Mouse (Mus musculus) hindbrain, embryonic 10.5 days (tissue): Measurements from ENCODE around the gene Tmem222. TPM values are rescaled to one million over a fixed set of nuclear protein-coding genes. Genes with fewer than 3 reads are reported as not detected.
A peak's percentile ranks its signal among the peaks of the same experiment; 100 is the strongest.

Source experiments
- DNase-seq: peaks from one replicate; pipeline ENCODE4 v3.0.0-alpha.2; 2017; ENCODE audit warnings: low spot score
- H3K27ac ChIP-seq: fragments of 300-500 bp; sonication (generic); 2 replicates; pipeline ENCODE4 v1.5.1; 2016; ENCODE audit warnings: mild to moderate bottlenecking, moderate library complexity
- H3K27me3 ChIP-seq: fragments of 300-500 bp; sonication (generic); 2 replicates; pipeline ENCODE4 v1.6.1; 2016; ENCODE audit warnings: mild to moderate bottlenecking; ENCODE audit not compliant: poor library complexity, insufficient read depth, severe bottlenecking
- H3K36me3 ChIP-seq: fragments of 300-500 bp; sonication (generic); 2 replicates; pipeline ENCODE4 v1.6.1; 2016; ENCODE audit warnings: mild to moderate bottlenecking, moderate library complexity
- H3K4me1 ChIP-seq: fragments of 300-500 bp; sonication (generic); replicated peaks from 2 replicates; pipeline ENCODE4 v1.6.1; 2016; ENCODE audit warnings: mild to moderate bottlenecking
- H3K4me3 ChIP-seq: fragments of 300-500 bp; sonication (generic); 2 replicates; pipeline ENCODE4 v1.5.1; 2016; ENCODE audit warnings: mild to moderate bottlenecking, moderate library complexity
- H3K9me3 ChIP-seq: fragments of 300-500 bp; sonication (generic); 2 replicates; pipeline ENCODE4 v1.6.1; 2016; ENCODE audit warnings: mild to moderate bottlenecking, moderate library complexity
- WGBS: fragments of 180-500 bp; shearing (Covaris S2); methylation state at CpG from one replicate; pipeline ENCODE4 v1.1.7; 2016; 5-methylcytosine and 5-hydroxymethylcytosine counted together
- polyA plus RNA-seq: library from polyadenylated mRNA; unstranded; fragments of >200 nt; fragmentation: Nextera tagmentation; extraction: Ambion mirVana; gene quantifications from 2 replicates; pipeline ENCODE4 v1.2.1, GENCODE M21; 2016

Gene Tmem222
- polyA plus RNA-seq, 1 experiment from 2014 or later = 87.8 TPM

DNA sequence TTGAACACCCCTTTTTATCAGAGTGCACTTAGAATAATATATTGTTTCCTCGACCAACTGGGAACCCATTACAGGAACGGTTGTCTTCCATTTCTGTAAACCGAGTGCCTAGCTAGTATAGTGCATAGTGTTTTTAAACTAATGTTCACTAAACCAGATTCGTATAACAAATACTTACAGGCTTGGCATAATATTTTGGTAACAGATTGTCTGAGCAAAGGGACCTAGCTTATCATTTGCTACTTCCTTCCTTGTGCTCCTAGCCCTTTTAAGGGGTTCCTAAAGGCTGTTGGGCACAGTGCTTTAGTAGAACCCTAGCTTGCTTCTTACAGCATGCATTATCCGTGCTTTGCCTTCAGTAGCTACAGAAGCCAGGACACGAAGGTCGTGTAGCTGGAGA lies 3.9 kb upstream of the Tmem222 start:
- H3K36me3 ChIP-seq = no peaks in the 10 kb centered on the region
- DNase-seq = no peak
- peak overlapping the region; percentile 82 for H3K27ac ChIP-seq
- no peak overlapping the region for H3K4me3 ChIP-seq
- 47% methylated on average over 7 of the region's 7 CpGs for WGBS
- H3K27me3 ChIP-seq = no peaks in the 10 kb centered on the region
- H3K9me3 ChIP-seq = no peaks in the 10 kb centered on the region
- peaks cover 39% of the 10 kb centered on the region for H3K4me1 ChIP-seq

DNA sequence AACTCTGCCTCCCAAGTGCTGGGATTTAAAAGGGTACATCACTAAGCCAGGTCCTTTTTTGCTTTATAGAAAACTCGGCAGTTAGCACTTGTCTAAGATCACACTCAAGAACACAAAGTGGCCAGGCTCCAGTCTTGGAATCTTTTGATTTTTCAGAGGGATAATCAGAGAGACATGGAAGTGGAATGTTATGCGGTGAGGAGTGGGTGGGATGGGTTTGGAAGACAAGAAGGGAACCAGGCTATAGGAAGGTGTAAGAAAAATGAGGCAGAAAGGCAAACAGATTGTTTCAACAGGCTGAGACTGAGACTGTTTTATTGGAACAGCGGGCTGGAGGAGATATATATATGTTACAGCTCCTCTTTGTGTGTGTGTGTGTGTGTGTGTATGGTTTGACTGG lies 890 bp upstream of the Tmem222 start:
- peaks cover 23% of the 10 kb centered on the region for H3K36me3 ChIP-seq
- 89% methylated on average over 3 of the region's 3 CpGs for WGBS
- peak overlapping the region; percentile 93 for H3K27ac ChIP-seq
- peak overlapping the region; percentile 90 for H3K4me3 ChIP-seq
- peaks cover 46% of the 10 kb centered on the region for H3K4me1 ChIP-seq
- H3K27me3 ChIP-seq = no peaks in the 10 kb centered on the region
- DNase-seq = no peak
- H3K9me3 ChIP-seq = no peaks in the 10 kb centered on the region

DNA sequence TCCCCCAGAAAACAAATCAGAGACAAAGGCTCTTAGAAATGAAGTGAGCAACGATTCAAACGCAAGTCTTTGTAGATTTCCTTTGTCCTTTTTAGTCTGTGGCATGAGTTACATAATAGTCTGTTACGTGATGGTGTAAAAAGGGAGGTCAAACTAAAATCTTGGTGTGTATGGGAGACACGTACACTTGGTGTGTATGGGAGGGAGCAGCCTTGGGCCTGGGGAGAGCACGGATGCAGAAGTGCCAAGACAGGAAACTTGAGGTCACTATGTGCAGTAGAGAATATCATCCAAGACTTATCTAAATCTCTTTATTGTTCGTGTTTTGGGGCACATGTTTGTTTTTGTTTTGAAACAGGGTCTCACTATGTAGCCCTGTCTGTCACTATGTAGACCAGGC lies 475 bp upstream of the Tmem222 start:
- H3K9me3 ChIP-seq = no peaks in the 10 kb centered on the region
- H3K27ac ChIP-seq = peak overlapping the region; percentile 93
- peaks cover 27% of the 10 kb centered on the region for H3K36me3 ChIP-seq
- DNase-seq = no peak
- WGBS = 34% methylated on average over 6 of the region's 6 CpGs
- peaks cover 44% of the 10 kb centered on the region for H3K4me1 ChIP-seq
- H3K27me3 ChIP-seq = no peaks in the 10 kb centered on the region
- peak overlapping the region; percentile 90 for H3K4me3 ChIP-seq

DNA sequence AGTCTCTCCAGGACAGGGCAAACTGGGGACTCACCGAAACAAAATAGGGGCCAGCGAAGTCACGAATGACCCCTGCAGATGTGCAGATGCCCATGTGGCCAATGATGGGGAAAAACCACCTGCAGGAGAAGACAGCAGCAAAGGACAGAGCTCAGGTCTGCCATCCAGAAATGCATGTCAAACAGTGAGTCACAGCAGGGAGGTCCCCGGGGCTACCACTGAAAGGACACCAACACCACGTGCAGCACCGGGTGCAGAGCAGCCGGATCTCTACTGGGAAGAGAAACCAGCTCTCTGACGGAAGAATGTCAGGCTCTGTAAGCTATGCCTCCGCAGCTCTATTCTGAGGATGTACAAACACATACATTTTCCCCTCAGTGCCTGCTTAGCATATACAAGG lies 6.7 kb downstream of the Tmem222 start:
- Histone ChIP-seq H3K4me3 (no peak overlapping the region), H3K36me3 (peaks cover 80% of the 10 kb centered on the region), H3K9me3 (no peaks in the 10 kb centered on the region), H3K27ac (no peak overlapping the region), H3K4me1 (peaks cover 6% of the 10 kb centered on the region), H3K27me3 (no peaks in the 10 kb centered on the region)
- WGBS = 89% methylated on average over 9 of the region's 9 CpGs
- no peak for DNase-seq

DNA sequence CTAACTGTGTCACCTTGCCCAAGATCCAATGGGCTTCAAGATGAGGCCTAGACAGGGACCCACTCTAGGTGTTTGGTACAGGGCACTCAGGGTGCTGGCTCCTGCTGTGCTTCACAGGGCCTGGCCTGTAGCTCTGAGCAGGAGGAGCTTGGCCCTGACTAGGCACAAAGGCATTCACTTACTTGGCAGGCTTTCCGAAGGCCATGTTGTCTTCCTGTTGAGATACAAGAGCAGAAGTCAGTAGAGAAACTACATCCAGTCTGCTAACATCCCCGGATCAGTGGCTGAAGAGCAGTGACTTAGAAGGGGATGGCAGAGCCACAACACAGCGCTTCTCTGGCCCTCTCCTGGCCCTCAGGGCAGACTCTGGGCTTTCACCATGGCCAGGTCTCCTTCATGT lies 8.0 kb downstream of the Tmem222 start:
- H3K36me3 ChIP-seq = peaks cover 81% of the 10 kb centered on the region
- no peak for DNase-seq
- H3K4me1 ChIP-seq = no peaks in the 10 kb centered on the region
- H3K27ac ChIP-seq = no peak overlapping the region
- H3K27me3 ChIP-seq = no peaks in the 10 kb centered on the region
- H3K9me3 ChIP-seq = peaks cover 2% of the 10 kb centered on the region; the same call in 1 of the 2 replicates
- WGBS = 96% methylated on average over 3 of the region's 3 CpGs
- H3K4me3 ChIP-seq = no peak overlapping the region

DNA sequence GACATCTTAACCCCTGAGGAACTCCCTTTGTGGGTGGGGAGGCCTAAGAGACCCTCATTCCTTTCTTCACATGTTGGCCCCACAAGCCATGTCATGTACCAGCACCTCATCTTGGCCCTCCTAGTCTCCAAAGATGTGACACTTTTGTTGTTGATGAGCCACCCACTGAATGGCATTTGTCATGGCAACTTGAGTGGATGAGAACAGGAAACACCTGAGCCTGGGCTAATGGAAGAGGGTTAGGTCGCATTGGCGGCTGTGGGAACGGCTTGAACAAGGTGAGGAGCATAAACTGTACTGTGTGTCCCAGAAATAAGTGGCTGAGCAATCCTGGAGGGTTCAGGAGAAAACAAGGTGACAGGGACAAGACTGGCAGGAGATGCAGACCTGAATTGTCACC lies 8.7 kb downstream of the Tmem222 start:
- H3K4me1 ChIP-seq = no peaks in the 10 kb centered on the region
- H3K4me3 ChIP-seq = no peak overlapping the region
- peaks cover 9% of the 10 kb centered on the region; the same call in 1 of the 2 replicates for H3K9me3 ChIP-seq
- WGBS = 92% methylated on average over 3 of the region's 3 CpGs
- H3K27me3 ChIP-seq = no peaks in the 10 kb centered on the region
- no peak for DNase-seq
- peaks cover 81% of the 10 kb centered on the region for H3K36me3 ChIP-seq
- no peak overlapping the region for H3K27ac ChIP-seq

DNA sequence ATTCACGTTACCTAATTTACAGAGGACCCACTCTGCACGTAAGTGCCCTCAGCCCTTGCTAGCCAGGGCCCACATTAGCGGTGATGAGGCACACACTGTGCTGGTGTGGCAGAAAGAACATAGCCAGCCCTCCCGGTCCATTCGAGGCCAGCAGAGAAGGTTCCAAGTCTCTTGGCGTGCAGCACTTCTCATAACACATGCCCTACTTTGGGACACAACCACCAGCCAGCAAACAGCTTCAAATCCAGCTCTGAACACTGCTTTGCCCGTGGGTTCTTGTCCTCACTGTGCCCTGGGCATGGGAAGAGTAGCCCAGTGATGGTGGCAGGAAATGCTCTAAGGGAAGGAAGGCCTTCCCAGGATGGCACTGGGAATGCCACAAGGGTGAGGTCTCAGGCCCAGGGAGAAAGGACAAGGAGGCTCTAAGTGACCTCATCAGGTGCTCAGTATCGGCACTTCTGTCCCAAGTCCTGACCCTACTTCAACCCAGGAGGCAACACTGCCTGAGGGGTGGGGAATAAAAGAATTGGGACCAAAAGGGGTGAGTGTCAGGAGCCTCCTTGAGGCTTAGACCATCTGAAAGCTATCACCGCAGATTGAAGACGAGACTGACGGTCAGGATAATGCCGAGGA lies 11.2 kb downstream of the Tmem222 start:
- peaks cover 11% of the 10 kb centered on the region for H3K4me1 ChIP-seq
- H3K4me3 ChIP-seq = no peak overlapping the region
- H3K27me3 ChIP-seq = no peaks in the 10 kb centered on the region
- DNase-seq = no peak
- H3K36me3 ChIP-seq = peaks cover 83% of the 10 kb centered on the region
- H3K9me3 ChIP-seq = peaks cover 15% of the 10 kb centered on the region; the same call in 1 of the 2 replicates
- no peak overlapping the region for H3K27ac ChIP-seq
- whole genome bisulfite sequencing = 93% methylated on average over 12 of the region's 12 CpGs

DNA sequence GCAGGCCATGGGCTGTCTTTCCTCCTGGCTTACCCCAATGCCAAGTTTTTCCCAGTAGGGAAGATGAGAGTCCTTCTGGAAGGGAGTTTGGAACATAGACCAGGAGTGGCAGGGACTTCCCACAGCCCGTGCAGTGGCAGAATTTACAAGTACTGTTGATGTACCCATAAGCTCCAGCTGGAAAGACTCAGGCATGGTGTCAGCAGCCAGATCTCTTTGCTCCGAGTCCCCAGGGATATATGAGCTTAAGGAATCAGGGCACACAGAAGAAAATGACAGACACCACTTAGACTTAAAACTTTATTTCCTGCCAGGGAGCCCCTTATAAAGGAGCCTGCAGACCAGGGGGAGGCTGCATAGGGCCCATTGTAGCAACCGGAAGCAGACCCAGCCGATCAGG lies 11.8 kb downstream of the Tmem222 start:
- peaks cover 79% of the 10 kb centered on the region for H3K36me3 ChIP-seq
- DNase-seq = no peak
- WGBS = 96% methylated on average over 4 of the region's 4 CpGs
- H3K9me3 ChIP-seq = peaks cover 15% of the 10 kb centered on the region; the same call in 1 of the 2 replicates
- H3K4me3 ChIP-seq = no peak overlapping the region
- H3K27me3 ChIP-seq = no peaks in the 10 kb centered on the region; the same call in 1 of the 2 replicates
- no peak overlapping the region for H3K27ac ChIP-seq
- peaks cover 11% of the 10 kb centered on the region for H3K4me1 ChIP-seq

DNA sequence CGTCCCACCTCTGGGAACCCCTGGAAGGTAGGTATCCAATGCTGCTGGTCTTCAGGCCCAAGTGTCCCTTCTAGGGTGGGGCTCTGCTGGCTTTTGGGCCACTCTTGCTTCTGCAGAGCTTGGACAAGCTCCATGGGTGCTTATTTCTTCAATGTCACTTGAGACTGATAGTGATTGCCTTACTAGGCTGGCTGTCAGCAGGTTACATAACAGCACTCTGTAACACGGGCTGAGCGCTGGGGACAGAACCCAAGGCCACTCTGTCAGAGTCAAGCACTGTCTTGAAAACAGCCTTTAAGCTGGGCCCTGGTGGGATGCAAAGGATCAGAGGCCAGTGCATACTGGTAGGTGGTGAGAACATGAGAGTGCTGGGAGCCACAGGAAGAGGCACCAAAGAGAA lies 12.3 kb downstream of the Tmem222 start:
- Histone ChIP-seq H3K9me3 (peaks cover 15% of the 10 kb centered on the region; the same call in 1 of the 2 replicates), H3K4me3 (no peak overlapping the region), H3K36me3 (peaks cover 75% of the 10 kb centered on the region), H3K27me3 (no peaks in the 10 kb centered on the region; the same call in 1 of the 2 replicates), H3K4me1 (peaks cover 11% of the 10 kb centered on the region), H3K27ac (no peak overlapping the region)
- 99% methylated on average over 3 of the region's 3 CpGs for WGBS
- DNase-seq = no peak

DNA sequence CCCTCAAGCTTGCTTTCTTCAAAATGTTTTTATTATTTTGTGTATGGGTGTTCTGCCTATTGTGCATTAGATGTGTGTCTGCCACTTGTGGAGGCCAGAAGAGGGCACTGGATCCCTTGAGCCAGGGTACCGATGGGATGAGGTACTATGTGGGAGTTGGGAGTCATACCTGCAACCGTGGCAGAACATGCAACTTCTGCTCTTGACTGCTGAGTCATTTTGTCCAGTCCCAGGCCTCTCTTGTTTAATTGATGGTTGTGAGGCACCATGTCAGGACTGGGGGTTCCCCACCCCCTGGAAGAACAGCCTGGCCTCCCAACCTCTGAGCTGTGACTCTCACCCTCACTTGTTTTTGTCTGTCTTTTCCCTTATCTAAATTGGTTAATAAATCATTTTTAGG lies 13.0 kb downstream of the Tmem222 start:
- H3K36me3 ChIP-seq = peaks cover 68% of the 10 kb centered on the region

DNA sequence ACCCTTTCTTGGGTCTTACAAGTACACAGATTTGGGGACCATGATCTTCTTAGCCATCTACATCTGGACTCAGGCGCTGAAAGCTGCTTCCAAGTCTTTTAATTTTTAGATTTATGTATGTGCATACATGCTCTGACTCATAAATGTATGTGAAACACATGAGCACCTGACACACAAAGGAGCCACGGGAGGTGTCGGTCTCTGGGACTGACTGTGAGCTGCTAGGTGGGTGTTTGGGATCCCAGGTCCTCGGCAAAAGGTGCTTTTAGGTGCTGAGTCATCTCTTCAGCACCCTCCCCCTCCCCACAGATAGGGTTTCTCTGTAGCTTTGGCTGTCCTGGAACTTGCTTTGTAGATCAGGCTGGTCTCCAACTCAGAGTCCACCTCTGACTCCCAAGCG lies 13.8 kb downstream of the Tmem222 start:
- WGBS = 93% methylated on average over 5 of the region's 5 CpGs

More for the DNA sequence above, 13.0 kb downstream of the Tmem222 start:
- H3K9me3 ChIP-seq = peaks cover 15% of the 10 kb centered on the region; the same call in 1 of the 2 replicates
- no peak overlapping the region for H3K27ac ChIP-seq
- WGBS = 98% methylated on average over 2 of the region's 2 CpGs
- peaks cover 11% of the 10 kb centered on the region for H3K4me1 ChIP-seq
- H3K4me3 ChIP-seq = no peak overlapping the region
- peaks cover 3% of the 10 kb centered on the region; the same call in 1 of the 2 replicates for H3K27me3 ChIP-seq
- no peak for DNase-seq

DNA sequence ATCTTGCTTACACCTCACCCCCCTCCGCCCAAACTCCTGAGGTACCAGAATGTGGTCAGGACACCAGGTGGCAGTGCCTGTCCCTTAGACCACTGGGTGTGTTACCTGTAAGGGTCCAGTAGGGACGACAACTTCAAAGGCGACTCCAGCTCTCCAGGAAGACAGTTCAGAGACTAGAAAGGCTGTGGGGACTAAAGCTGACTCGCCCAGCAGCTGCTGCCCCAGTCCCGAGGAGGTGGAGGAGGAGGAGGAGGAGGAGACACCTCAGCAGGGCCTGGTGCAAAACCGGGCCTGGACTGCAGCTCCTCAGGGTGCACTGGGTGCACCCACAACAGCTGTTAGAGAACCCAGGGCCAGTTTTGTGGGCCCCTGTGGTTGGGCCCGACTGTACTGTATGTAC lies 14.7 kb downstream of the Tmem222 start, which contains the start of gene Sytl1:
Gene Sytl1 (minus strand): TSS at position 232 of the 400 bp plus-strand sequence.
- H3K9me3 ChIP-seq = peaks cover 15% of the 10 kb centered on the region; the same call in 1 of the 2 replicates
- H3K27me3 ChIP-seq = peaks cover 18% of the 10 kb centered on the region
- peak within 1 kb of the TSS; percentile 12; the same call in 1 of the 2 replicates for H3K27ac ChIP-seq
- peaks cover 52% of the 10 kb centered on the region for H3K36me3 ChIP-seq
- H3K4me3 ChIP-seq = no peak within 1 kb of the TSS
- WGBS = 44% methylated on average over 7 of the region's 7 CpGs
- no peak for DNase-seq
- peaks cover 11% of the 10 kb centered on the region for H3K4me1 ChIP-seq

More for the DNA sequence above, 13.8 kb downstream of the Tmem222 start:
- peaks cover 11% of the 10 kb centered on the region for H3K4me1 ChIP-seq
- no peak overlapping the region for H3K27ac ChIP-seq
- H3K9me3 ChIP-seq = peaks cover 15% of the 10 kb centered on the region; the same call in 1 of the 2 replicates
- no peak overlapping the region for H3K4me3 ChIP-seq
- H3K27me3 ChIP-seq = peaks cover 9% of the 10 kb centered on the region
- H3K36me3 ChIP-seq = peaks cover 60% of the 10 kb centered on the region
- no peak for DNase-seq

DNA sequence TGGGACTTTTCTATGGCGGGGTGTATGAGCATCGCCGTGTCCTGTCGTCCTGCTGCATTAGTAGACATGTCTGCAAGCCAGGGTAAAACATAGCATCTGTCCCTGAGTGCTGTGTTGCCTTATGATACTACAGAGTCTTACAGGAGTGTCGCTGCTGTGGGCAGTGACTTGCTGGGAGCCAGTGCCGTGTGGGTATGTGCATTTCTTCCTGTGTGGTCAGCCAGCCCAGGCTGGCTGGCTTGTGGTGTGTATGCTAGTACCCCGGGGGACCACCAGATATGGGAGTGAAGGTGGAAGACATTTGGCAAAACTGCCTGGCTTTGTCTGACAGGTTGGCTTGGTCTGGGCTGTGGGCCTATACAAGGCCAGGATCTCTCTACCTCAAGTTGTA lies 15.2 kb downstream of the Tmem222 start:
- DNase-seq = no peak

More for the DNA sequence above, 15.2 kb downstream of the Tmem222 start:
- peaks cover 23% of the 10 kb centered on the region for H3K27me3 ChIP-seq
- WGBS = 68% methylated on average over 7 of the region's 7 CpGs
- H3K27ac ChIP-seq = peak overlapping the region; percentile 12; the same call in 1 of the 2 replicates
- H3K4me1 ChIP-seq = peaks cover 16% of the 10 kb centered on the region
- H3K4me3 ChIP-seq = no peak overlapping the region
- peaks cover 46% of the 10 kb centered on the region for H3K36me3 ChIP-seq
- peaks cover 15% of the 10 kb centered on the region; the same call in 1 of the 2 replicates for H3K9me3 ChIP-seq
